Mouse (Mus musculus): ENCODE results near the gene Limch1.

DNA sequence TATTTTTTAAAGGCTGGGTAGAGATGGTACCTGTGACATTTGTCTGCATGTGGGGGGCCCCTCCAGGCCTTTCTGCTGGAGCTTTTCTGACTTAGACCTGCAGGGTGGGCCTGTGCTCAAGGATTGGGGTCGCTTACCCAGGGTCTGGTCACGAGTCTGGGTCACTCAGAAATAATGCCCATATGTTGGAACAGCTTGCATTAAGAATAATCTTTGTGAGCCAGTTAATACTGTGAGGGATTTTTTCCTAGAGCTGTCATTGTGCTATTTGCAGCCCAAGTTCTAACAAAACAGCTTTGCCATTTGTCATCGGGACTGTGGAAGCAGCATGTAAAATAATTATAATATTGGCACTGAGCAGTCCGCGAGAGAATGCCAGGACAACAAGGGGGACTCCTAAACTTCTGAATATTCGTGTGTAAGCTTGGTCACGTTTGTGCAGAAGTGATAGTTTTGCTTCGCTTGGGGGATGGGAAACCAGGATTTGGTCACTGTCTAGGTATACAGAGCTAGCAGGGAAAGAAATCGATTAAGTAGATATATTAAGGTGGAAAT, 63.5 kb downstream of the Limch1 start:
- TF ChIP-seq CTCF (IDR thresholded peaks at IDR 0.05; ENCODE audit: control insufficient read depth, insufficient read depth, insufficient replicate concordance, low read depth, low read length) (no peak), POLR2A (IDR thresholded peaks at IDR 0.05; ENCODE audit: control insufficient read depth, low read depth, low read length) (no peak)
